Mouse (Mus musculus): ENCODE data around the gene Lgi2.
A peak's percentile ranks its signal among the peaks of the same experiment; 100 is the strongest.

Gene Lgi2

GRCm38 (mm10) chr5:52537024-52537423 is 29.2 kb downstream of the Lgi2 start:
- no peak for DNase-seq (ENCODE audit: low spot score)

DNA sequence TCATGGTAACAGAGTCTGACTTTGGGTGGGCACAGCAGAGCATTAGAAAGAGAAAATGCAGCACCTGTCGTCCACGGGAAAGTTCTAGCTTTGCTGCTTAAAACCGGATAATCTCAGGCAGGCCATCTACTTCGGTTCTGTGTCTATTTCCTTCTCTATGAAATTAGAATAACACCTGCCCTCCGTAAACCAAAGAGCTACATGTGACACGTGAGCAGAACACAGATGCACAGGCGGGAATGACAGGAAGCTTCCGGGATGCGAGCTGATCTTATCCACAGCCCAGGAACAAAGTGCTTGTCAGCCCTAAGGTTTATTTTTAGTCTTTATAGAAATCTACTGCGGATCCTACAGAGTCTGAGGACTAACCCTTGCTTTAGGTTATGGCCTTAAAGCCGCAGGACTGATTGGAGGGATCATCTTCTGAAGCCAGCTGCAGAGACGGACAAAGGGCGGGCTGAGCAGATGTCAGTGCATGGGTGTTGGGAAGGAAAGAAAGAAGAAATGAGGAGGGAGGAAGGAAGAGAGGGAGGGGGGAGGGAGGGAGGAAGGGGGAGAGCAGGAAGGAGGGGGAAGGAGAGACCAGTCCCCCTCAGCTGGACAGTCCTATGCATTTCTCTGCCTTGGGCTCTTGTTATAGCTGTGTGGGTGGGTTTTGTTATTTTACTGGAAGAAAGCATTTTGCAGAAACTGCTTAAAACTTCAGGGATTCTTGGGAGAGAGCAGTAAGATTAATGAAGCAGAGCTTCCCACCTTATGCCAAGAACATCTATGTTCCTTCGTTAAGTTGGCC is 31.3 kb downstream of the Lgi2 start:
- no peak for DNase-seq (ENCODE audit: low spot score)

- no peak for DNase-seq (ENCODE audit: low spot score)
Observed at GRCm38 (mm10) chr5:52533705-52534104, 32.6 kb downstream of the Lgi2 start.

DNA sequence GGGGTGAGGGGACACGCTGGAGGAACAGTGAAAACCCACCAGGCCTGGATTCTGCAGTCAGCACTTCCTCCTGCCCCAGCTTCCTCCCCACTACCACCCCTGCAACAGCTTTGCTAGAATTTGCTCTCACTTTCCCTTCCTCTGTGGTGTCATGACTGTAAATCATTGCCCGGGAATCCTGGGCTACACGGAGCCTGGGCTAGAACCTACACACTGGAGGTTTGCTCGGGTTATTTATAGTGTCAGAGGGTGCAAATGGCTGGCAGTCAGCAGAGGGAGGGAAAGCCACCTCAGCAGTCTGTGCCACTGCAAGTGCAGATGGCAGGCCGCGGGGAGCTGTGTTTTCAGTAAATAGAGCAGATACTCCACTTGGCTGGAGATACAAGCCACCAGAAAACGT is 37.7 kb downstream of the Lgi2 start:
- no peak for DNase-seq (ENCODE audit: low spot score)

- DNase-seq (ENCODE audit: low spot score) = no peak
Observed at GRCm38 (mm10) chr5:52526324-52526986, 39.8 kb downstream of the Lgi2 start.

GRCm38 (mm10) chr5:52524207-52524606 is 42.1 kb downstream of the Lgi2 start:
- DNase-seq (ENCODE audit: low spot score) = peak; percentile 60

- no peak for DNase-seq (ENCODE audit: low spot score)
Observed at GRCm38 (mm10) chr5:52519921-52520320, 46.3 kb downstream of the Lgi2 start.

GRCm38 (mm10) chr5:52516072-52516476 is 50.2 kb downstream of the Lgi2 start:
- peak; percentile 62 for DNase-seq (ENCODE audit: low spot score)

DNA sequence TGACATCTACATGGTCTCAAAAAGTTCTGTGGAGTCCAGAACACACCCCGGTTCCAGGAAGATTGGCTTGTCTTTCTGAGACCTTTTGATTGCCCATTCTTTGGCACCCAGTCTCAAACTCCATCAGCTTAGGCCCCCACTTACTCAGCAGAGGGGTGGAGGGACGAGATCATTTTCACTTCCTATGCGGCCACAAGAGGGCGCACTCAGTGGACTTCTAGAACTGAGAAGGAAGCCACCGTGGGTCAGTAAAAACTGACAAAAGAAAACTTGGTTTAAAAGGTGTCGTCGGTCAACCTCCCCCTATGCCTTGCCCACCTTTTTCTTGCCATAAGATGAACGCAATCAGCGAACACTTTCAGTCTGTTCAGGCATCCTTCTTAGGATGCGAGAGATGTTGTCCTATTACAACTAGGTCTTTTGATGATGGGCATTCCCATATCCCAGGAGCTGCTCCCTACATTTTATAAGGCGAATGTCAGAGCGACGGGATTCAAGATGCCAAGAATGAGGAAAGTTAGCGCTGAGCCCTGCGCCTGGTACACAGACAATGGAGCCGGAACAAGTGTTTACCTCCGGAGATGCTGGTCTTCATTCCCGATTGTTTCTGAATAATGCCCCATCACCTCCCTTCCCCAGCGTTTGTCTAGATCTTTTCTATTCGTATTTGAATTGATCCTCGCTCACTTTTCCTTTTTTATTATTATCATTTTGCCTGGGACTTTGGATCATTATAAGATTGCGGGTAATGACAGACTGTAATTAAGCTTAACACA is 50.8 kb downstream of the Lgi2 start:
- peak; percentile 90 for DNase-seq (ENCODE audit: low spot score)

DNA sequence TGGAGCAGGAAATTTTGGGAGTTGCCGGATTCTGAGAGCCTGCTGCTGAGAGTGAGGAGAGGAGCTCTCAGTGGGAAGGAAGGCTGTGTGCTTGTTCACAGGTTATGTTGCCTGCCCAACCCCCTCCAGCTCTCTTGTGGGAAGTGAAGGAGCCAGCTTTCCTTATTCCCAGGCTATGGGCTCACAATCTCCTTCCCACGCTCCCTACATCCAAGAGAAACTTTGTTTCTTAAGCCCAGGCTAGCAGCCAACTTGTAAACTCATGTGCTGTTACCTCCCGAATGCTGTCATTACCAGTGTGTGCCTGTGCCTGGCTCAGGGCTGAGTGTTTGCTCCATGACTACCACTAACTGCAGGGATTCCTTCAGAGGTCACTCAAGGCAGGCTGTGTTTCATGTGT is 55.2 kb downstream of the Lgi2 start:
- no peak for DNase-seq (ENCODE audit: low spot score)

DNA sequence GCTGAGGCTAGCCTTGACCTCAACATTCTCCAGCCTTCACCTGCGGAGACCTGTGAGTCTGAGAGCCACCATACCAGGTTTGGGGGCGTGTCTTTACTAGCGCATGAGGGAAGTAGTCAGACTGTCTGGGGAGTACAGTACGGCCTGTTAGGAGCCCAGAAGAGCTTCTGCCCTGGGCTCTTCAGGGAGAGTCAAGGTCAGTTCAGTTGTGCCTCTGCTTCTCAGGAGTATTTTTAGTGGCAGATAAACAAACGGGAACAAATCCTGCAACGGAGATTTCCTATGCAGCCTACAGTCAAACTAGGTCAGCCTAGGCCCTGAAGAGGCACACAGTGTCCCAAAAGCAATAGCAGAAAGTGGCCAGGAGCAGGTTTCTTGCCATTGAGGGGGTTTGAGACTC is 56.8 kb downstream of the Lgi2 start:
- no peak for DNase-seq (ENCODE audit: low spot score)

DNA sequence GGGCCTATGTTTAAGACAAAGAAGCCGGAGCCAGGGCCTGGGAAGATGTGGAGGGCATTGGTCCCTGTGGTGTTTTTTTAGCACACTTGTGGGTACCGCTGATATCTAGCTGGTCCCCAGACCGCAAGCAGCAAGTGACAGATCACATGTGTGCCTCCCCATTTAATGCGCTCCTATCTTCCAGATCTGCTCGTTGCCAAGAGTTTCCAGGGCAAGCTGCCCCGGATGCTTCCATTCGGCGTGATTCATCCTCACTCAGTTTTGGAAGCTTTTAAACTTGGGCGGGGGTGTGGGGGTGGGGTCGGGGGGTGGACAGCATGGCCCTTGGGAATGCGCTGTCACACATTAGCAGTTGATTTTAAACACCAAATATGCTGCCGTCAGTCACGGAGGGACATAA is 61.6 kb downstream of the Lgi2 start:
- no peak for DNase-seq (ENCODE audit: low spot score)

DNA sequence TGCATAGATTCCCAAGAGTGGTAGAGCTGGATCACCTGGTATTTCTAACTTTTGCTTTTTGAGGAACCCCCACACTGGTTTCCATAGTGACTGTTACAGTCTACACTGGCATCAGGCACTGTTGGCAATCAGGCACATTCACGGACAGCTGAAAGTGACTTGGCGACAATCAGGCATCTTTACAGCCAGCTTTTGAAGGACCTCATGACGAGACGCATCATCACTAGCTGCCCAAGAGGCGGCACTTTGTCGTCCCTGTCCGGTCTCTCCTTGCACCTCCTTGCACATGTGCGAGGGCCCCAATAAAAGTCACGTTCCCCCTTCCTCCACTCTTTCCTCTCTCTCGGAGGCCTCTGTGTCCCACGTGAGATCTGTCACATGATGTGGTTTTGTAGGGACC is 62.1 kb downstream of the Lgi2 start:
- no peak for DNase-seq (ENCODE audit: low spot score)

DNA sequence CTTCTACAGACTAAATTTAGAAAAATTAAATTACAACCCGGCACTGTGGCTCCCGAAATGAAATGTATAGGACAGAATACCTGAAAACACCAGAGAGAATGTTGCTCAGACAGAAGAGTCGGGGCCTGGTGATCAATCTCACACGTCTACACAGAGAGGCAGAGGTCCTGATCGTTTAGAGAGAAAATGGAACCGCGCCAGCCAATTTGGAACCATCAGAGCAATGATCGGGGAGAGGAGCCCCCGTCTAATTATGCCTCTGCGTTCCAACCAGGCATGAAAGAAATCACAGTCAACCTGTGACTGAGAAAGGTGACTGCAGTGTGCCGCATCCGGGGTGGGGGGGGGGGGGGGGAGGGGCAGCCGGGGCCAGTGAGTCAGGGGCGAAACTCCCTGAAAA is 70.6 kb downstream of the Lgi2 start:
- DNase-seq (ENCODE audit: low spot score) = no peak

- no peak for DNase-seq (ENCODE audit: low spot score)
Observed at GRCm38 (mm10) chr5:52491496-52491895, 74.8 kb downstream of the Lgi2 start.

DNA sequence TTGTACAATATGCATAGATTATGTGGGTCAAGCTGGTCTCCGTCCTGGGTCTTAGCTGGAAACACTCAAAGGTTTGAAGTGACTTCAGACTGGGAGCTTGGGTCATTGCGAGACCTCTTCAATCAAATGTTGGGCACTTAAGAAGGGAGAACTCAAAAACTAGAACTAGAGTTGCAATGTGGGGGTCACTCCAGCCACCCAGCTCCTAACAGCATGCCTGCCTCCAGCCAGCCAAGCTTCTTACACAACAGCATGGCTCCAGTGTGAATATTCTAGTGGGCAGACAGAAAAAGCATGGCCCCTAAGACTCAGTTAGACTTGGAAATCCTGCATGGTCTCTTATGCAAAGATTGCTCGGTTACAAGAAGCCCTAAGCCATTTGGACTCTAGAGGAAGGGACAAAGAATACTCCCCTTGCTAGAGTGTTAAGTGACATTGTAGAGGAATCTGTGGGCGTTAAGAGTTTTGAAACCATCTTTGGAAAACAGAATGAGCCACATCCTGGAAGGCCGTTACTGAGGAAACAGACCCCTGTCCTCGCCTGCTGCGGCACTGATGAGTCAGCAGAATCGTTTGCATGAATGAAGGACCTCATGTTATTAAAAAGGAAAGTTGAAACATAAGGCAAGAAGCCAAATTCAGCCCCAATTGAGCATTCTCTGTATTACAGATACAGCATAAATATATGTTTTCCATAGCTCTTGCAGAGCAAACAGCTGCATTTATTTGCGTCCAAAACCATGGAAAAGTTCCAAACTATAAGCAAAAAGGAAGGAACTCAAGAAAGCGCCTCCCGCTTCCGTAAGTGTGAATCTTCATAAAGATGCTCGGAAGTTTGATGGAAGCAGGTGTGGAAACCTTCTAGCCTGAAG is 78.5 kb downstream of the Lgi2 start:
- no peak for DNase-seq (ENCODE audit: low spot score)
